Mouse (Mus musculus) heart, adult 2 months (tissue): Measurements from ENCODE around the gene Gpr63.

Source experiments
- CTCF ChIP-seq: fragments of 200-600 bp; IDR thresholded peaks from 2 replicates; pipeline ENCODE4 v1.8.1; 2022; ENCODE audit warnings: antibody characterized with exemption, mild to moderate bottlenecking, moderate library complexity
- EP300 ChIP-seq: fragments of 200-500 bp; IDR thresholded peaks from 2 replicates; pipeline ENCODE4 v1.6.1; 2011; ENCODE audit warnings: low read depth, low read length, control low read depth; ENCODE audit not compliant: insufficient read depth

DNA sequence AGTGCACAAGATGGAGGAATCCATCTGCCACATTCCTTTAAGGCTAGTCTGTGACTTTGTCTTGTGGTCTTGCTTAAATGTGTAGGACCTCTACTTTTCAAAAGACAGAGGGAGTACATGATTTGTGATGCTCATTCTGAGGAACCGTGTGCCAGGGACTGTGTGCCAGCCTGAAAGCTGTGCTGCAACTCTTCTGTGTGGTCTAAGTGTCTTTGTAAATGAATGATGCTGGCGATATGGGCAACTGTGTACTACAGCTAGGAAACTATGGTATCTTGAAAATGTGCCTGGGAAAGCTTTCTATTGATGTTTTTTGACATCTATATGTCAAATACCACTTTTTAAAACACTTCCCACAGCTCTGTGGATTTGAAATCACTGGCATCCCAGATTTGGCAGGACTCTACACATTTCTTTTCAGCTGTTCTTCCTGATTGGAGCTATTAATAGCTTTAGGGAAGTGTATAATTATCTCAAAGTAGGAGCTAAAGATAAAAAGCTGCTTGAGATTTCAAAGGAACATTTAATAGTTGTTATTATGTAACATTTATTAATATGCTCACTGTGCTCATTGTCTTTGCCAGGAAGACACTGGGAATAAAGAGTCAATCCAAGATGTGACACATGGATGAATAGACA is 48.9 kb downstream of the Gpr63 start:
- no peak for TF ChIP-seq EP300
- TF ChIP-seq CTCF, result no peak
